Mouse (Mus musculus): ENCODE results near the gene Hmgcs2.

- TF ChIP-seq RAD21 (IDR thresholded peaks at IDR 0.05; ENCODE audit: low read depth, low read length), result no peak
- no peak for TF ChIP-seq CTCF (IDR thresholded peaks at IDR 0.05 in 2 of 3, conservative IDR thresholded peaks at IDR 0.05 in 1 of 3; ENCODE audit: control insufficient read depth in 1 of 3, insufficient read depth in 1 of 3, low read depth in 2 of 3, low read length in 3 of 3, poor library complexity in 1 of 3, severe bottlenecking in 1 of 3)
- TF ChIP-seq USF2 (IDR thresholded peaks at IDR 0.05; ENCODE audit: borderline replicate concordance in 1 of 2, insufficient read depth in 1 of 2, low read depth in 1 of 2, low read length in 2 of 2), result no peak
- TF ChIP-seq USF1 (IDR thresholded peaks at IDR 0.05; ENCODE audit: low read depth, low read length), result no peak
- no peak for TF ChIP-seq ELF1 (IDR thresholded peaks at IDR 0.05; ENCODE audit: low read depth, low read length)
Observed at GRCm38 (mm10) chr3:98300266-98300665, 20.0 kb downstream of the Hmgcs2 start.

Measured in MEL (cell line).